Mouse (Mus musculus) olfactory bulb, adult 2 months (tissue): ENCODE measurements around the gene Mthfr. TPM values are rescaled to one million over a fixed set of nuclear protein-coding genes. Genes with fewer than 3 reads are reported as not detected.

Experiments used
- H3K27ac ChIP-seq: fragments of 200-500 bp; 2 replicates; pipeline ENCODE4 v1.5.1; 2012; ENCODE audit warnings: low read depth, low read length; ENCODE audit not compliant: insufficient read depth
- H3K4me1 ChIP-seq: fragments of 200-500 bp; 2 replicates; pipeline ENCODE4 v1.6.1; 2012; ENCODE audit warnings: low read length; ENCODE audit not compliant: control insufficient read depth, insufficient read depth
- H3K4me3 ChIP-seq: fragments of 200-500 bp; 2 replicates; pipeline ENCODE4 v1.5.1; 2012; ENCODE audit warnings: mild to moderate bottlenecking, low read depth, low read length, moderate library complexity; ENCODE audit not compliant: insufficient read depth
- CTCF ChIP-seq: fragments of 200-500 bp; IDR thresholded peaks from 2 replicates; pipeline ENCODE4 v1.5.1; 2012; ENCODE audit warnings: low read depth, mild to moderate bottlenecking, low read length, moderate library complexity; ENCODE audit not compliant: insufficient read depth
- POLR2A ChIP-seq: fragments of 200-500 bp; IDR thresholded peaks from 2 replicates; pipeline ENCODE4 v1.6.1; 2012; ENCODE audit warnings: mild to moderate bottlenecking, low read depth, low read length, moderate library complexity; ENCODE audit not compliant: insufficient read depth
- WGBS: fragments of 180-500 bp; shearing (Covaris S2); methylation state at CpG from one replicate; pipeline ENCODE4 v1.1.7; 2018; 5-methylcytosine and 5-hydroxymethylcytosine counted together
- polyA plus RNA-seq: library from polyadenylated mRNA; stranded (reverse); fragments of >200 nt; gene quantifications from 2 replicates; pipeline ENCODE4 v1.2.4, GENCODE M21; 2012; ENCODE audit warnings: low replicate concordance; ENCODE audit not compliant: missing spikeins, insufficient read depth, insufficient read length

The Mthfr gene
- polyA plus RNA-seq, 1 experiment: not detected

DNA sequence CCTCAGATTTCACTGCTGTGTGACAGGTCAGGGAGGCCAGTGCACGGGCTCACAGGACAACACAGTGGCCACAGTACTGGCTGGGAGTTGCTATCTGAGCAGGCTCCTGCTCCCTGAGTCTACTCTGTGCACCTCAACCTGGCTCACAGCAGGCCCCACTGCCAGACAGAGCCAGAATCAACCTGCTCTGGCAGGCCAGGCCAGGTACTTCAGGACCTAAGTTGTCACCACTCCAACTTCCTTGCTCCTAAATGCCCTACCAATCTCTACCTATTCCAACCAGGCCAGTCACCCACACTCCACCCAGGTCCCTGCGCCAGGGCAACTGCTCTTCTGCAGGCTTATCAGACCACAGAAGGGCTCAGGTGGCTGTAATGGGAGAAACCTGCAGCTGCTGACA is 29.2 kb upstream of the Mthfr start:
- 90% methylated on average over 2 of the region's 2 CpGs for WGBS
- no peak overlapping the region for H3K4me3 ChIP-seq
- TF ChIP-seq CTCF (no peak), POLR2A (no peak)
- H3K4me1 ChIP-seq: no peaks in the 10 kb centered on the region
- no peak overlapping the region for H3K27ac ChIP-seq

DNA sequence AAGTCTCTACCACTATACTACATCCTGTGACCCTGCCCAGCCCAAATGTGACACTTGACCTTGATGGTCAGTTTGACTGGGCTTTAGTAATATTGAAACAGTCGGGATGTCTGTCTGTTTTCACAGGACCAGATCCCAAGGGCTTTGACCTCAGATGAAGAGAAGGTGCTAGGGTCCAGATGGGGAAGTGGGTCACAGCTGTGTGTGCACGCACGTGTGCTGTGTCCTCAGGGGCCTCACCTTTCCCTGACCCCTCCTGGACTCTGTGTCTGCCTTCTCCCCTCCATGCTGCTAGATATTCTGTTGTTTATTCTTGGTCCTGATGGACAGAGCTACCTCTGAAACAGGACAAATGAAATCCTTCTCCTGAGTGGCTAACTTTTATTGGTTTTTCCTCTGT is 27.5 kb upstream of the Mthfr start:
- TF ChIP-seq POLR2A (no peak), CTCF (no peak)
- WGBS: 83% methylated on average over 3 of the region's 3 CpGs
- H3K4me1 ChIP-seq: no peaks in the 10 kb centered on the region
- H3K27ac ChIP-seq: no peak overlapping the region
- no peak overlapping the region for H3K4me3 ChIP-seq

DNA sequence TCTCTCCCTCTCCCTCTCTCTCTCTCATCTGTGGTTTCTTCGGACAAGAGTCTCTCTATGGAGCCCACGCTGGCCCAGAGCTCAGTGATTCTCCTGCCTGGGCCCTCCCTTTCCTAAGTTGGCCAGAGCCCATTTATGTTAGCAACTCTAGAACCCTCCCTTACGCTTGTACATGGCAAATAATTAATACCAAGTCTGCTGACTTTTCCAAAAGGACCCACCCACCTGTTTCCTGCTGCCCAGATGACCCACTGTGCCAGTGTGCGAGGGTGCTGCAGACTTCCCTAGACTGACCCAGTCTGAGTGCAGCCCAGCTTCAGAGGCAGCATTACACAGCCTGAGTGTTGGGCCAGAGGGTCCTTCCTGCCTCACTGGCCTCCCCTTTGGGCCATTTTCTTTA is 26.7 kb upstream of the Mthfr start:
- TF ChIP-seq POLR2A (no peak), CTCF (no peak)
- no peak overlapping the region for H3K27ac ChIP-seq
- 84% methylated on average over 4 of the region's 4 CpGs for WGBS
- H3K4me3 ChIP-seq: no peak overlapping the region
- no peaks in the 10 kb centered on the region for H3K4me1 ChIP-seq

DNA sequence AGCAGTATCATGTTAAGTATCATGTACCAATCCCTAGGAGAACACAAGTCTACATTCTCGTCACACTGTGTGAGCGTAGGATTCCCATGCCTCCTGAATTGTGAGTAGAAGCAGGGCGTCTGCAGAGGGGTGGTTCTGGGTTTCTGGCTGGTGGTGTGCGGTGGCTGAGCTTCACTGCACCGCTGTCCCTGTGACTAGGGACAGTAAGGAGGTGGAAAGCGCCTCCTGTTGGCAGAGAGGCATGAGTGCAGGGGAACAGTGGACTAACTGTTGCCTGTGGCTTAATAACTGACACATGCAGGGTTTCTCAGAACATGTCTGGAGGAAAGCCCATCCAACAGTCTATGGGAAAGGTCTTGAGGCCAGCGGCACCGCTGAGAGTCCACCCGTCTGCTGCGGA is 23.5 kb upstream of the Mthfr start:
- no peak for TF ChIP-seq POLR2A
- TF ChIP-seq CTCF: peak; percentile 26; the same call in 1 of the 2 replicates
- WGBS: 77% methylated on average over 10 of the region's 10 CpGs

GRCm38 (mm10) chr4:148016981-148017380 is 21.9 kb upstream of the Mthfr start:
- no peak for TF ChIP-seq POLR2A
- no peak for TF ChIP-seq CTCF
- 74% methylated on average over 3 of the region's 3 CpGs for WGBS
- Histone ChIP-seq H3K4me1 (peaks cover 5% of the 10 kb centered on the region; the same call in 1 of the 2 replicates), H3K27ac (no peak overlapping the region), H3K4me3 (no peak overlapping the region)

More for the DNA sequence above, 23.5 kb upstream of the Mthfr start:
- Histone ChIP-seq H3K27ac (no peak overlapping the region), H3K4me1 (peaks cover 5% of the 10 kb centered on the region; the same call in 1 of the 2 replicates), H3K4me3 (no peak overlapping the region)

GRCm38 (mm10) chr4:148018410-148018809 is 20.5 kb upstream of the Mthfr start:
- 16% methylated on average over 2 of the region's 2 CpGs for WGBS
- H3K4me3 ChIP-seq: no peak overlapping the region
- peaks cover 5% of the 10 kb centered on the region; the same call in 1 of the 2 replicates for H3K4me1 ChIP-seq
- no peak for TF ChIP-seq POLR2A
- no peak for TF ChIP-seq CTCF
- no peak overlapping the region for H3K27ac ChIP-seq

GRCm38 (mm10) chr4:148024003-148024402 is 14.9 kb upstream of the Mthfr start:
- 92% methylated on average over 3 of the region's 3 CpGs for WGBS

DNA sequence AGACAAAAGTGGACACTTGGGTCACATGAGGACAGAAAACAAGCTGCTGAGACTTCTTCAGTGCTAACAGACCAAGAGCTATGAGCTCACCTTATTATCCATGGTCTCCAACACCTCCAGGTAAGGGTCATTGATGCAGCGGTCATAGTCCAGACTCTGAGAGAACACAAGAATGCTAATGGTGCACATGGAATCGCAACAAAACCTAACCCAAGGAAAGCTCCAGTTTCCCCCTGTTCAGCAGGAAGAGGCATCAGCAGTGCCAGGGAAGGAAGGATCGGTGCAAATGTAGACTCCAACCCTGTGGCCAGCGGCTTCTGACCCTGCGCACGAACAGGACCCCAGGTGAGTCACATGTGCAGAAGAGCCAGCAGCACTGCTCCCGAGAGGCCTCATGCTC is 9.6 kb upstream of the Mthfr start:
- H3K4me3 ChIP-seq: no peak overlapping the region
- TF ChIP-seq CTCF: no peak
- no peak for TF ChIP-seq POLR2A
- H3K4me1 ChIP-seq: no peaks in the 10 kb centered on the region
- H3K27ac ChIP-seq: no peak overlapping the region
- 94% methylated on average over 7 of the region's 7 CpGs for WGBS

More at GRCm38 (mm10) chr4:148024003-148024402, 14.9 kb upstream of the Mthfr start:
- Histone ChIP-seq H3K4me1 (0 out of 2 replicates have a peak, but pooled peaks cover 3% of the 10 kb centered on the region), H3K4me3 (no peak overlapping the region), H3K27ac (no peak overlapping the region)
- TF ChIP-seq POLR2A (no peak), CTCF (no peak)

DNA sequence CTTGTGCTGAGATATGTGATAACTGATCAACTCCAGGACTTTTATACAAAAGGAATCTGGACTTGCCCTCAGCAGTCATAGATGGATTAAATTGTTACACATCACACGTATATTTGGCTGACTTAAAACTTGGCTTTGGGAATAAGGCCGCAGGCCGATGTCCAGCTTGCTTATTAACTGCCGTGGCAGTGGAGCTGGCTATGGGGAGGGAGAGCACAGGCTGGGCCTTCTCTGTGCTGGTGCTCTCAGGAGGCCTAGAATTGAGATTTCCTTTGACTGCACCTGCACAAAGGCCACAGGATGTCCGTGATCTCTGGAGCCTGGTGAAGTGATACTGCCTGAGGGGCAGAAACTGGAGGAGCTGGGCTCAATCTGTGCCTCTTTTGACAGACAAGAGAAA is 8.4 kb upstream of the Mthfr start:
- Histone ChIP-seq H3K4me3 (no peak overlapping the region), H3K4me1 (no peaks in the 10 kb centered on the region), H3K27ac (no peak overlapping the region)
- WGBS: 74% methylated on average over 5 of the region's 5 CpGs
- TF ChIP-seq CTCF (no peak), POLR2A (no peak)
